Mouse (Mus musculus): Measurements from ENCODE around the gene Hoxc12.
A peak's percentile ranks its signal among the peaks of the same experiment; 100 is the strongest.

Hoxc12 gene

GRCm38 (mm10) chr15:102980912-102981311 lies 44.4 kb downstream of the Hoxc12 start:
- DNase-seq (ENCODE audit: low read depth), result no peak

DNA sequence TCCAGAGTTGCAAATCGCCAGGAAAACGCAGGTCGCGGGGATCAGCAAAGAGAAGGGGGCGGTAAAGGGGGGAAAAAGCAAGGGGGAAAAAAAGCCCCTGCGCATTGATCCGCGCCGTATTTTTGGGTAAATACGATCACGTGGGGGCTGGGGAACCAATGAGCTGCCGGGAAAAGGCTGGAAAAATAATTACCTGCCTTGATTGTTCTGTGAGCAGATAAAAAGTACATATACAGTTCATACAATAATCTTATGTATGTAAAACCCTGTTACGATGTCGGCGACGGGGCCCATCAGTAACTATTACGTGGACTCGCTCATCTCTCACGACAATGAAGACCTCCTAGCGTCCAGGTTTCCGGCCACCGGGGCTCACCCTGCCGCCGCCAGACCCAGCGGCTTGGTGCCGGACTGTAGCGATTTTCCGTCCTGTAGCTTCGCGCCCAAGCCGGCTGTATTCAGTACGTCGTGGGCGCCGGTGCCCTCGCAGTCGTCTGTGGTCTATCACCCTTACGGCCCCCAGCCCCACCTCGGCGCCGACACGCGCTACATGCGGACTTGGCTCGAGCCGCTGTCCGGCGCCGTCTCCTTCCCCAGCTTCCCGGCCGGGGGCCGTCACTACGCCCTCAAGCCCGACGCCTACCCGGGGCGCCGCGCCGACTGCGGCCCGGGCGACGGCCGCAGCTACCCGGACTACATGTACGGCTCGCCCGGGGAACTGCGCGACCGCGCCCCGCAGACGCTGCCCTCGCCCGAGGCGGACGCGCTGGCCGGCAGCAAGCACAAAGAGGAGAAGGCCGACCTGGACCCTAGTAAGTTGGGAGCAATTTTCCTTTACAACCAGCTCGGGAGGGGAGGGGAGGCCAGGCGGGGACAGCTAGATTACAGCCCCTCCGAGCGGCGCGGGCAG lies 45.1 kb downstream of the Hoxc12 start:
- DNase-seq (ENCODE audit: low read depth), result peak; percentile 49

DNA sequence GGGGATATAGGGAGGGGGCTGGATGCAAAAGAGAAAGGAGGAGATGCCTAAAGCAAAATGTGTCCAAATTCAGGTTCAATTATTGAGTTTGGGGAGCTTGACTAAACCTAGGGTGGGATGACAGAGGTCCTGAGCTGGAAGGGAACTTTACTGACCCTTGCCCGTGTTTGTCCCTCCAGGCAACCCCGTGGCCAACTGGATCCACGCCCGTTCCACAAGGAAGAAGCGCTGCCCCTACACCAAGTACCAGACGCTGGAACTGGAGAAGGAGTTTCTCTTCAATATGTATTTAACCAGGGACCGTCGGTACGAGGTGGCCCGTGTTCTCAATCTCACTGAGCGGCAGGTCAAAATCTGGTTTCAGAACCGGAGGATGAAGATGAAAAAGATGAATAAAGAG lies 47.2 kb downstream of the Hoxc12 start:
- DNase-seq (ENCODE audit: low read depth), result no peak

DNA sequence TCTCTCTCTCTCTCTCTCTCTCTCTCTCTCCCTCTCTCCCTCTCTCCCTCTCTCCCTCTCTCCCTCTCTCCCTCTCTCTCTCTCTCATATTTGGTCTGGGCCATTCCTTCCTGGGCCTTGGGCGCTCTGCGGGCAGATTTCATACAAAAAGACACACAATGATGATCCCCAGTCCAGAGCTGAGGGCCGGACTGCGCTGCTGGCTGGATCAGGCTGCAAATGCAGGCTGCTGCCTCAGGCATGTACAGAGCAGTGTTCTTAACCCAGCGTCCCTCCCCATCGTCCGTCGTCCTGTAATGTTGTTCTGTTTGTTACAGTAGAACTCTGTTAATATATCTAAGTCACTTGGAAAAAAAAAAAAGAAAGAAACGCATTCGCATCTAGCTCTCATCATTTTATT lies 48.0 kb downstream of the Hoxc12 start:
- no peak for DNase-seq (ENCODE audit: low read depth)

DNA sequence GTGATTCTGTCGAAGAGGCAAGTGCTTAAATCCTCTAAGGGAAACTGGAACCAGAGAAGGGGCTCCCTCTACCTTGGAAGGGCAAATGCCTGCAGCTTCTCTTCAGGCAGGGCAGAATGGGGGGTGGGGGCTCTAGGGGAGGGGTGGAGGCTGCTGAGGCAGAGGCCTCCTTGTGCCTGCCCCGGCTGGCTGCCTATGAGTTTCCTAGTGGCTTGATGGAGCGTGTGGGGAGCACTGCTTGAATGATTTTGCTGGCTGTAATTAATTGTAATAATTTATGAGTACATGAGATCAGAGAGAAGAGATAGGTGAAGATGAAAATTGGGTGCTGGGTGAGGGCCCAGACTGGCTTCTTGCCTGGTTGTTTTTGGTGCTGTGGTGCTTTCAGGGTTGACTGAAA lies 48.4 kb downstream of the Hoxc12 start:
- DNase-seq (ENCODE audit: low read depth), result no peak

GRCm38 (mm10) chr15:102987124-102987833 lies 50.7 kb downstream of the Hoxc12 start:
- peak; percentile 84 for DNase-seq (ENCODE audit: low read depth)

DNA sequence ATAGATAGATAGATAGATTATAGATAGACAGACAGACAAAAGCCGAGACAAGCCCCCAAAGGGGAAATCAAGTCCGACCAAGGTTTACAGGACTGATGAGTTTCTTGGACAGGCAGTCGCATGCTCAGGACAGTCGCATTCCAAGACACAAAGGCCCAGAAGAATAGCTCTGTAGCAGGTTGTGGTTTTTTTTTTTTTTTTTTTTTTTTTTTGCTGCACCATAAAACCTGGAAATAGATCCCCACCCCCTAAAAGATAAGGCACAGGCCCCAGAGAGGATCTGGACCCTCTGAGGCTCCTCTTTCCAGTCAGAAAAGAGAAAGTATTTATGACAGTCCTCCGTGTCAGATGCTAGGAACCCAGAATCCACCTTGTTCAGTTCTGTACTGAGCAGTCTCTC lies 51.5 kb downstream of the Hoxc12 start:
- DNase-seq (ENCODE audit: low read depth), result no peak
